Mouse (Mus musculus): Measurements from ENCODE around the gene Nphp1. TPM values are rescaled to one million over a fixed set of nuclear protein-coding genes. Genes with fewer than 3 reads are reported as not detected.

The Nphp1 gene
- polyA plus RNA-seq (2014; fragmentation: Nextera tagmentation; extraction: Ambion mirVana), result 12.5 and 12.8 TPM in 2 replicates

DNA sequence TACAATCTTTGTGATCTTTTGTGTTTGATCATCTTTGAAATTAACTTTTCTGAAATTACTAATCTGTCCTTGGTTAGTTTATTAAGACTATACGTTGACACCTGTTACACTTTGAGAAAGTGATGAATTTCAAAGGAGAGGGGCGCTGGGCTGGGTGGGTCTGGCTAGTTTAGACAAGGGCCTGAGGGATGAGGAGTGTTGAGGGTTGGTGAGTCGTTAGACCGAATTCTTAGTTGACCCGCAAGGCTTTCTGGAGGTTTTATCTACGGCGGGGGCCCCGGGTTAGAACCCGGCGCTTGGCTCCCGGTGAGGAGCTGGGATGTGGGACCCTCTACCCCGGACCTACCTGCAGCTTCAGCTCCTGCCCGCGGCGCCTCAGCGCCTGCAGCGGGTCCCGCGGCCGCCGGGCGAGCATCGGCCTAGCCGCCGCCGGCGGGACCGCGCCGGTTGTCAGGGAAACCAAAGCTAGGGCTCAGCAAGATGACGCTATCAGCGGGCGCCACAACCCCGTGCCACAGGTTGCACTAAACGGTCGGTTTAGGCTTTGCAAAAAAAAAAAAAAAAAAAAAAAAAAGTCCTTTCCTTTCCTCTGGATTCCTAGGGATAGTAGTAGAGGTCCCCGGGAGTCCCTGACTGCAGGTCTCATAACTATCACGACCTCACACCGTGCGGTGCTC lies at the start of gene Nphp1:
Gene Nphp1, minus strand, starts transcription at position 458 of the 677 bp plus-strand sequence.
- Histone ChIP-seq H3K27me3 (replicated peaks; ENCODE audit: control insufficient read depth, insufficient read depth, low read length) (no peaks in the 10 kb centered on the region), H3K27ac (ENCODE audit: low read depth, low read length) (peak within 1 kb of the TSS; percentile 50; the same call in 1 of the 2 replicates), H3K36me3 (ENCODE audit: control insufficient read depth, insufficient read depth, low read length) (no peaks in the 10 kb centered on the region), H3K9ac (ENCODE audit: low read depth, low read length) (peak within 1 kb of the TSS; percentile 88), H3K4me2 (peak within 1 kb of the TSS; percentile 83), H3K4me1 (replicated peaks; ENCODE audit: control insufficient read depth, insufficient read depth, low read length) (peaks cover 20% of the 10 kb centered on the region), H3K9me3 (ENCODE audit: control insufficient read depth, low read length) (no peaks in the 10 kb centered on the region), H3K4me3 (ENCODE audit: low read depth, low read length) (peak within 1 kb of the TSS; percentile 67)
- WGBS, result under 1% methylated on average over 40 of the region's 40 CpGs
- DNase-seq (ENCODE audit: low spot score), result peak; percentile 80
- peak; percentile 80 for ATAC-seq (replicated peaks; ENCODE audit: low FRiP score)

DNA sequence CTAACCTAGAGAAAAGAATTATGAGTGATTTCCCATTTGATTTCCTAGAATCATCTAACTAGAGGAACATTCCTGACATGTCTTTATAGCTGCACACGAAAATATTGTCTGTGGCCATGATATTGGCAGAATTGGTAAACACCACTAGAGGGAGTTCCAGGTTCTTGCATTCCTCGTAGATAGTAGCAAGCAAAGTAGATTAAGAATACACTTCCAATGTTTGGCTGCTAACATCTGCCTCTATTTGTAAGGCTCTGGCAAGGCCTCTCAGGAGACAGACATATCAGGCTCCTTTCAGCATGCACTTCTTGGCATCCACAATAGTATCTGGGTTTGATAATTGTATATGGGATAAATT lies 44.1 kb upstream of the Nphp1 start:
- no peak for DNase-seq (ENCODE audit: low spot score)
- no peak overlapping the region; the same call in 1 of the 2 replicates for H3K4me2 ChIP-seq
- no peaks in the 10 kb centered on the region for H3K36me3 ChIP-seq (ENCODE audit: control insufficient read depth, insufficient read depth, low read length)
- H3K9me3 ChIP-seq (ENCODE audit: control insufficient read depth, low read length), result no peaks in the 10 kb centered on the region
- H3K27ac ChIP-seq (ENCODE audit: low read depth, low read length), result no peak overlapping the region
- H3K27me3 ChIP-seq (replicated peaks; ENCODE audit: control insufficient read depth, insufficient read depth, low read length), result peaks cover 3% of the 10 kb centered on the region; the same call in 1 of the 2 replicates
- no peak overlapping the region for H3K9ac ChIP-seq (ENCODE audit: low read depth, low read length)
- 24% methylated on average over 2 of the region's 2 CpGs for WGBS
- H3K4me1 ChIP-seq (replicated peaks; ENCODE audit: control insufficient read depth, insufficient read depth, low read length), result no peaks in the 10 kb centered on the region; the same call in 1 of the 2 replicates
- no peak overlapping the region for H3K4me3 ChIP-seq (ENCODE audit: low read depth, low read length)
- no peak for ATAC-seq (replicated peaks; ENCODE audit: low FRiP score)

DNA sequence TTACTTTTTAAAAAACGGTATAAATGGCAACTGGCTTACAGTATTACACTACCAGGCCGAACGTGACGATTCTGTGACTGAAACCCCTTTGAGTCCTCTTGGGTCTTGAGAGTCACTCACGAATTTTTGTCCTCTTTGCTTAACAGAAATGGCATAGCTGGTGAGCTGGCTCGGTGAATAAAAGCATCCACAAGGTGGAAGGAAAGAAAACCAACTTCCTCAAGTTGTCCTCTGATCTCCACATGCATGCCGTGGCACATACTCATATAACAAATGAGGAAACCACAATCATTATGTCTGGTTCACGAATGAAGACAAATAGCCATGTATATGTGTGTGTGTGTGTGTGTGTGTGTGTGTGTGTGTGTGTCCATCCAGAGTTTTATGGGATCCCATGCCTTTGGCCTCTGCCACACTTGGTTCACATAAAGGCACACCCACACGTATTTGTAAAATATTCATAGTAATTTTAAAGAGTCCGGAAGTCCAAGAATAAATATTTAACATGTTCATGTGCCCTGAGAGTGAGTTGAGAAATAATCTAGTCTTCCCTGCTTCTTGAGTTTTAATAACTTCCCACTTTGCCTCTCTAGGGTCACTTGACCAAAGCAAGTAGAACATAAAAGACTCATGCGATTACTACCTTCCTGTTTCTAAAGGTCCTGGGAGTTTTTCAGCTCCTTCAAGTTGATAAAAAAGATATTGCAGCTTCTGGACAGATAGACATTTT lies 43.6 kb upstream of the Nphp1 start:
- no peak overlapping the region for H3K27ac ChIP-seq (ENCODE audit: low read depth, low read length)
- no peaks in the 10 kb centered on the region; the same call in 1 of the 2 replicates for H3K36me3 ChIP-seq (ENCODE audit: control insufficient read depth, insufficient read depth, low read length)
- peak overlapping the region; percentile 35; the same call in 1 of the 2 replicates for H3K9ac ChIP-seq (ENCODE audit: low read depth, low read length)
- DNase-seq (ENCODE audit: low spot score) (no peak), ATAC-seq (replicated peaks; ENCODE audit: low FRiP score) (peak; percentile 4; the same call in 1 of the 2 replicates)
- H3K4me1 ChIP-seq (replicated peaks; ENCODE audit: control insufficient read depth, insufficient read depth, low read length), result no peaks in the 10 kb centered on the region; the same call in 1 of the 2 replicates
- peak overlapping the region; percentile 83 for H3K4me2 ChIP-seq
- H3K27me3 ChIP-seq (replicated peaks; ENCODE audit: control insufficient read depth, insufficient read depth, low read length), result peaks cover 2% of the 10 kb centered on the region; the same call in 1 of the 2 replicates
- H3K9me3 ChIP-seq (ENCODE audit: control insufficient read depth, low read length), result no peaks in the 10 kb centered on the region
- H3K4me3 ChIP-seq (ENCODE audit: low read depth, low read length), result peak overlapping the region; percentile 85
- 39% methylated on average over 11 of the region's 11 CpGs for WGBS

DNA sequence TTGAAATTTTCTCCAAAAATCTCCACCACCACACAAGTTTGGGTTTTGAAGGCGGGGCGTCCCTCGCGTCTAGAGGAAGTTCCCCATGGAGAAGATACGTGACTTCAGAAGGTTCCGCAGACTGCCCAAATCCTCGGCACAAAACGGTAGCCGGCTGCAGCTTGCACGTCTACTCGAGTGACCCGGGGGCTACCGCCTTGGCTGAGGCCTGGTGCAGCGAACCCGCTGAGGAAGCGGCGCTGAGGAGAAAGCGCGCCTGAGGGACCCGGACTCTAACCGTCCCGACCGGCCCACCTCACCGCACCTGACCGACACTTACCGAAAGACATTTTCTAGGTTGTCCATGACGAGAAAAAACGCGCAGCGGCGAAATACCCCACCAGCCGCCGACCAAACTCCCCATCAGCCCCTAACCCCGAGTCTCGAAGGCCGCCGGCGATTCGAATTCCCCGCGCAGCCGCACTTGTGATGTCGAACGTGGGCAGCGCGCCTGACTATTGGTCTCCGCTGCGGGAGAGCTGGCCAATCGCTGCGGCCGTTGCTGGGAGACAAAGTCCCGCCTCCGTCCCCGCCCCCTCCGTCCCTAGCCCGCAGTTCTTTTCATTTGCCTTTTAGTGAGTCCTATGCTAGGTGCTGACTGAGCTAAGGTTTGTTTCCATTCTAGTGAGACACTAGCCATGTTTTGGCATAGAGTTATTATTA lies 42.9 kb upstream of the Nphp1 start, which contains the start of gene Bub1:
Gene Bub1, minus strand, starts transcription at position 465 of the 702 bp plus-strand sequence.
- H3K9me3 ChIP-seq (ENCODE audit: control insufficient read depth, low read length), result no peaks in the 10 kb centered on the region
- H3K4me1 ChIP-seq (replicated peaks; ENCODE audit: control insufficient read depth, insufficient read depth, low read length), result no peaks in the 10 kb centered on the region; the same call in 1 of the 2 replicates
- peak; percentile 91 for DNase-seq (ENCODE audit: low spot score)
- H3K36me3 ChIP-seq (ENCODE audit: control insufficient read depth, insufficient read depth, low read length), result peaks cover 2% of the 10 kb centered on the region; the same call in 1 of the 2 replicates
- 0 out of 2 replicates have a peak within 1 kb of the TSS, but pooled peaks have one; percentile 15 for H3K27ac ChIP-seq (ENCODE audit: low read depth, low read length)
- peaks cover 2% of the 10 kb centered on the region; the same call in 1 of the 2 replicates for H3K27me3 ChIP-seq (replicated peaks; ENCODE audit: control insufficient read depth, insufficient read depth, low read length)
- H3K4me2 ChIP-seq, result peak within 1 kb of the TSS; percentile 83
- H3K4me3 ChIP-seq (ENCODE audit: low read depth, low read length), result peak within 1 kb of the TSS; percentile 85
- under 1% methylated on average over 56 of the region's 56 CpGs for WGBS
- ATAC-seq (replicated peaks; ENCODE audit: low FRiP score), result peak; percentile 96
- peak within 1 kb of the TSS; percentile 79 for H3K9ac ChIP-seq (ENCODE audit: low read depth, low read length)

DNA sequence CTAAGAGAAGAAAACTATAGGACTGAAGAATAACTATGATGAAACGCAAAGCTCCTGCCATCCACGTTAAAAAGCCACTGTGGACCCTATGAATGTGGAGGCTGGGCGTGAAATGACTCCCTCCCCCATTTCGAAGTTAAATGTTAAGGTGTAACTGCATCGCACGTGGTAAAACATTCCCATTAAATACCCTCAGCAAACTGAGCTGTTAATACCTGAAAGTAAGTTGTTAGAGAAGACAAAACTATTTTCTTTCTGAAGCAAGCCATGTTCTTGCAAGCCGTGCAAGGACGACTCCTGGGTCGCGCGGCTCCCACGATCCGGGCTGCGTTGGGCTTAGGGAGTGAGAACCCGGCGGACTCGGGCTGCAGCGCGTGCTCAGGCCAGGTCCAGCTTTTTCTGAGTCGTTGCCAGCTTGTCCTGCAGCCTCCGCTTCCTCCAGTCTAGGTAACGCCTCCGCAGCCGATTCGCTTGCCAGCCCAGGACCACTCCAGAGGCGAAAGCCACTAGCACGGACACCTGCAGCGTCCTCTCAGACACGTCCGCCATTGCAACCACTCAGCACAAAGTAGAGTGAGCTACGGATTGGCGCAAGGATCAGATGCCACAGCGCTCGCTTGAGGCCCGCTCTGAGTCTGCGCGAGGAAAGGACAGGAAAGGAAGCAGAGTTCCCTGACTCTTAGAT lies 3.4 kb upstream of the Nphp1 start, which contains the start of gene Mtln:
Gene Mtln, minus strand, starts transcription at position 570 of the 685 bp plus-strand sequence.
- H3K36me3 ChIP-seq (ENCODE audit: control insufficient read depth, insufficient read depth, low read length), result no peaks in the 10 kb centered on the region
- no peaks in the 10 kb centered on the region for H3K9me3 ChIP-seq (ENCODE audit: control insufficient read depth, low read length)
- peak within 1 kb of the TSS; percentile 72 for H3K4me3 ChIP-seq (ENCODE audit: low read depth, low read length)
- H3K27me3 ChIP-seq (replicated peaks; ENCODE audit: control insufficient read depth, insufficient read depth, low read length), result no peaks in the 10 kb centered on the region
- H3K27ac ChIP-seq (ENCODE audit: low read depth, low read length), result peak within 1 kb of the TSS; percentile 72; the same call in 1 of the 2 replicates
- 2% methylated on average over 37 of the region's 37 CpGs for WGBS
- peak within 1 kb of the TSS; percentile 83 for H3K4me2 ChIP-seq
- ATAC-seq (replicated peaks; ENCODE audit: low FRiP score) (peak; percentile 93), DNase-seq (ENCODE audit: low spot score) (peak; percentile 86)
- H3K4me1 ChIP-seq (replicated peaks; ENCODE audit: control insufficient read depth, insufficient read depth, low read length), result peaks cover 20% of the 10 kb centered on the region
- H3K9ac ChIP-seq (ENCODE audit: low read depth, low read length), result peak within 1 kb of the TSS; percentile 60

DNA sequence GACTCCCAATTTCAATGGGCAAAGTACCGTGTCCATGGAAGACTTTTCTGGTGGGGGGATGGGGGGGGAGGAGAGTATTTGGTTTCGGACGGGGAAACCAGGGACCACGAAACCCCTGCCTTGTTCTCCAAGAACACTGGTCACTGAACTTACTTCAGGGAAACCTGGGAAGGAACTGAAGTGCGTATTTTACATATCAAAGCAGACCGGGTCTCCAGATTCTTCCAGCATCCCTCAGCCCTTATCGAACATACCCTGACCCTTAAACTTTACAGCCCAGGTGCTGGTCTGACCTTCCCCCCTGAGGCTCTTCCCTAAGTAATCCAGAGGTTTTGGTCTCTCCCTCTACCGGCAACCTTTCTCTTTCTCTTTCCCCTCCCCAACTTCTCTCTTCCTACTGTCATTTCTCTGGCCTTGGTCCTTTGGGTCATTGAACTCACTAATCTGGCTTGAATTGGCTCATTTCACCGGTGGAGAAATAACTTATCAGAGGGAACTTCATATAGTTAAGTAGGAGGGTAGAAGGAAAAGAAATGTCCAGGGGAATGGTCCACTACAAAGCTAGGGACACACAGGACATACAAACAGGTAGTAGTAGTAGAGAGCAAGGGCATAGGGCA lies 1.1 kb upstream of the Nphp1 start:
- H3K36me3 ChIP-seq (ENCODE audit: control insufficient read depth, insufficient read depth, low read length), result no peaks in the 10 kb centered on the region
- peak overlapping the region; percentile 67 for H3K4me3 ChIP-seq (ENCODE audit: low read depth, low read length)
- H3K9ac ChIP-seq (ENCODE audit: low read depth, low read length), result peak overlapping the region; percentile 88; the same call in 1 of the 2 replicates
- no peak overlapping the region; the same call in 1 of the 2 replicates for H3K27ac ChIP-seq (ENCODE audit: low read depth, low read length)
- H3K4me2 ChIP-seq, result peak overlapping the region; percentile 83
- WGBS, result 26% methylated on average over 9 of the region's 9 CpGs
- H3K4me1 ChIP-seq (replicated peaks; ENCODE audit: control insufficient read depth, insufficient read depth, low read length), result peaks cover 20% of the 10 kb centered on the region
- ATAC-seq (replicated peaks; ENCODE audit: low FRiP score), result no peak
- no peaks in the 10 kb centered on the region for H3K27me3 ChIP-seq (replicated peaks; ENCODE audit: control insufficient read depth, insufficient read depth, low read length)
- no peaks in the 10 kb centered on the region for H3K9me3 ChIP-seq (ENCODE audit: control insufficient read depth, low read length)
- no peak for DNase-seq (ENCODE audit: low spot score)

DNA sequence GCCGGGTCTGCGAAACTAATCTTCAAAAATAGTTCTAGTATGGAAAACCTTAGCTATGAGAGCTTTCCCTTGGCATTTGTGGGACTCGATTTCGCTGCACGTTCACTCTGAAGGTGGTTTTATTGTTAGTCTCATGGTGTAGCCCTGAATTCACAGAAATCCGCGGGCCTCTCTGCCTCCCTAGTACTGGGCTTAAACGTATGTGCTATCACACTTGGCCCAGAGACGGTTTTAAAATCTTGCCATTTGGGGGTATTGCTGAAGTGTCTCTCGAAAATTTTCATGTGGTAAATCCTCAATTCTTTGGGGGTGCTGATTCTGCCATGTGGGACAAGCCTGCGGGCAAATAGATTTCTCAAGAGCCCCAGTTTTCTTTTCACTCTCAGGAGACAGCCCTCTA lies 441 bp upstream of the Nphp1 start:
- WGBS, result 6% methylated on average over 11 of the region's 11 CpGs
- peak overlapping the region; percentile 67 for H3K4me3 ChIP-seq (ENCODE audit: low read depth, low read length)
- ATAC-seq (replicated peaks; ENCODE audit: low FRiP score), result no peak; the same call in 1 of the 2 replicates
- H3K36me3 ChIP-seq (ENCODE audit: control insufficient read depth, insufficient read depth, low read length), result no peaks in the 10 kb centered on the region
- peak; percentile 39 for DNase-seq (ENCODE audit: low spot score)
- peaks cover 20% of the 10 kb centered on the region for H3K4me1 ChIP-seq (replicated peaks; ENCODE audit: control insufficient read depth, insufficient read depth, low read length)
- peak overlapping the region; percentile 50; the same call in 1 of the 2 replicates for H3K27ac ChIP-seq (ENCODE audit: low read depth, low read length)
- H3K9me3 ChIP-seq (ENCODE audit: control insufficient read depth, low read length), result no peaks in the 10 kb centered on the region
- no peaks in the 10 kb centered on the region for H3K27me3 ChIP-seq (replicated peaks; ENCODE audit: control insufficient read depth, insufficient read depth, low read length)
- peak overlapping the region; percentile 88 for H3K9ac ChIP-seq (ENCODE audit: low read depth, low read length)
- H3K4me2 ChIP-seq, result peak overlapping the region; percentile 83

Data from liver, embryonic 11.5 days (tissue).